Mouse (Mus musculus): ENCODE measurements around the gene Eif3c.

Gene Eif3c

GRCm38 (mm10) chr7:126554796-126555195 is 11.4 kb downstream of the Eif3c start:
- no peak for DNase-seq (ENCODE audit: low spot score in 2 of 2)

DNA sequence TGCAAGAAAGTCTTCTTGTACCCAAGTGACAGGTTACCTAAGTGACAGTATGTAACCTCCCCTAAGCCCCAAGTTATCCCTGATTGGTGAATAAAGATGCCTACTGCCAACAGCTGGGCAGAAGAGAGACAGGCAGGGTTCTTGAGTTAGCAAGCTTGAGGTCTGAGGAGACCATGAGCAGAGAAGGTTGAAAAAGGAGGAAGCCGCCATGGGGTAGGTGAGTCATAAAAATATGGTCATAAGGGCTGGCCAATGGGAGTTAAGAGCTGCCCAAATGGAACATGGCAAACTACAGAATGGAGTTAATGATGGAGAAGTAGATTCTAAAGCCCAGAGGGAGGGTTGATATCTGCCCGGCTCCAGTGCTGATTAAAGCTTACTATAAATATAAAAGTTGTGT is 20.6 kb downstream of the Eif3c start:
- DNase-seq (ENCODE audit: low spot score in 2 of 2): no peak

DNA sequence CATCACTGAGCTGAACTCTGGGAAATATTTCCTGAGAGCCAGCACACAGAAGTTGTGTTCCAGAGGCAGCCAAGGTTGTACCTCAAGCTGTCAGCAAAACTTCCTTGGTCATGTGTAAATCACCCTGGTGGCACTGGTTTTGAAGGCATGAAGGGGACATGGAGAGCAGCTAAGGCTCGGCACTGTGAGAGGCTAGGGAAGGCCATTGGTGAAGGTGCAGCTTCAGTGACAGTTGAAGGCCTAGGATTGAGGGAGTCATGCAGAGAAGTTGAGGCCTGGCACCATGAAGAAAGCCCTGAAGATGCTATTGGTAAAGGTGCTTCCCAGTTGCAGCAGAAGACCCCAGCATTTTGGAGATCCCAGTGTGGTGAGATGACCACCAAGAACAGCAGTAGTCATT is 24.6 kb downstream of the Eif3c start:
- no peak for DNase-seq (ENCODE audit: low spot score in 2 of 2)

DNA sequence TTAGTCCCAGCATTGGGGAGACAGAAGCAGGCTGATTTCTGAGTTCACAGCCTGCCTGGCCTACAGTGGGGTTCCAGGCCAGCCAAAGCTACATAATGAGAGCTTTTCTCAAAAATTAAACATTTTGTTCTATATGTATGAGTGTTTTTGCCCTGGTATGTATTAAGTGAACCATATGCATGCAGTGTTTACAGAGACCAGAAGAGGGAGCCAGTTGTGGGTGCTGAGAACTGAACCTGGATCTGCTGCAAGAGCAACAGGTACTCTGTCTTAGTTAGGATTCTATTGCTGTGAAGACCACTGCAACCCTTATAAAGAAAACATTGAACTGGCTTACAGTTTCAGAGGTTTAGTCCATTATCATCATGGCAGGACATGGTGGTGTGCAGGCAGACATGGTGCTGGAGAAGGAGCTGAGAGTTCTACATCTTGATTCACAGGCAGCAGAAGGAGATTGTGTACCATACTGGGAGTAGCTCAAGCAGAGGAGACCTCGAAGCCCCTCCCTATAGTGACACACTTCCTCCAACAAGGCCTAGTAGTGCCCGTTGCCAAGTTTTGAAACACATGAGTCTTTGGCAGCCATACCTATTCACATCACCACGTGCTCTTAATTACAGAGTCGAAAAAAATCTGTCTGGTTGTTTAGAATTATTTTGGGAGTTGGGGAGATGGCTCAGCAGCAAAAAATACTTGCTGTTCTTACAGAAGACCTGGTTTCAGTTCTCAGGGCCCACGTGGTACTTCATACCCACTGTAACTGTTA is 28.2 kb downstream of the Eif3c start:
- no peak for DNase-seq (ENCODE audit: low spot score in 2 of 2)

GRCm38 (mm10) chr7:126536466-126536865 is 29.7 kb downstream of the Eif3c start:
- DNase-seq (ENCODE audit: low spot score in 2 of 2): no peak

DNA sequence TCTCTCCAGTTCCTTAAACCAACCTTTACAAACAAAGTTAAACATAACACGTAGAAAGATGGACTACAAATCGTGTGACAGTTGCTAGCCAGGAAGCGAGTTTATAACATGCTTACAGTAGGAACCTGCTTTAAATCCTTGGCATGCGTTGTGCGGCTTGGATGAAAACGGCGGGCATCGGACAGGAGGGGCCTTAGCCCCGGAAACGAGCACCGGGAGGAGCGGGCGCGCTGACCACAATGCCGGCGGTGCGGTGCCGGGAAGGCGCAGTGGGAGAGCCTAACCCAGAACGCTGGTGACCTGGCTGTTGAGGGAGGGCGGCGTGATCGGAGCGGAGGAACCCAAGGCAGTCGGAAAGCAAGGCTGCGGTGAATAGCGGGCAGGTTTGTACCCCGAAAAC is 30.4 kb downstream of the Eif3c start:
- DNase-seq (ENCODE audit: low spot score in 2 of 2): no peak

DNA sequence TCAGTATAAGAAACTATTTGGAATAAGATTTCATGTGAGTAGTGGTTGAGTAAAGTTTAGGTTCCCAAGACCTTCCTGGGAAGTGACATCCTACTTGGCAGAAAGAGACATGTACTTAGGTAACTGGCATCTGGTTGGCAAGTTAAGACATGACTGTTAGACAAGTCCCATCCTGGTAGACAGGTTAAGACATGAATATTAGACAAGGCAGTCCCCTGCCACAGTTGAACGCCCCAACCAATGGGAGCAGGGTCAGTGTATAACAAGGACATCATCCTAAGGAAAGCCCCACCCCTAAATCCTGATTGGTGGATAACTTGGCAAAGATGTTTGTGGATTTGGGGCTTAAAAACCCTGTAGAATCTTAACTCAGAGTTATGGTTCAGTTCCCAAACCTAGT is 32.8 kb downstream of the Eif3c start:
- DNase-seq (ENCODE audit: low spot score in 2 of 2): no peak

- no peak for DNase-seq (ENCODE audit: low spot score in 2 of 2)
Measured at GRCm38 (mm10) chr7:126528166-126528577, 38.0 kb downstream of the Eif3c start.

GRCm38 (mm10) chr7:126523316-126523715 is 42.9 kb downstream of the Eif3c start:
- DNase-seq (ENCODE audit: low spot score in 2 of 2): no peak

- no peak for DNase-seq (ENCODE audit: low spot score in 2 of 2)
Measured at GRCm38 (mm10) chr7:126519513-126519912, 46.7 kb downstream of the Eif3c start.

DNA sequence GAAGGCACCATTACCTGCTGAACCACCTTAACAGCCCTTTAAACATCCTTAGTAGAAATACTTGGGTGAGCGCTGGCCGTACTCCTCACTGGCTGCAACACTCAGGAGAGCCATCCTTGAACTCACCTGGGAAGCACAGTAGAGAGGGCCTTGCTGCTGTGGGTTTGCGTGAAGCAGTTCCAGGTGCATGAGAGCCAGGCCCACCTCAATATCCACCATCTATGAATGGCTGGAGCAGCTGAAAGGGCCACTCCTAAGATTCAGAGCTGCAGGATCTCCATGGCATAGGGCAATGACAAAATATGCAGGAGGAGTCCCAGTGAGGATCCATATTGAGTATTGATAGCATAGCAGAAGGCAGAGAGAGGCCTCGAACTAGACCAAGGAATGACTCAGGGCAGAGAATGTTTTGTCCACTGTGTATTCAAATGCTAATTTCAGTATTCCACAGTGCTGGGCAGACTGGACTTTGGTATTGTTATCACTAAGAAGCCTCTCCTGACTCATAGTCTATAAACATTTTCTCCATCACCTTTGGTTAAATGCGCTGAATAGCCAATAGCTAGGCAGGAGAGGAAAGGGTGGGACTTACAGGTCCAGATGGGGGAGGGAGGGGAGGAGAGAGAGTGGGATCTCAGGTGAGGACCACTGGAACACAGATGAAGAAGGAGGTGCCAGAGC is 47.8 kb downstream of the Eif3c start:
- no peak for DNase-seq (ENCODE audit: low spot score in 2 of 2)

GRCm38 (mm10) chr7:126511287-126511686 is 54.9 kb downstream of the Eif3c start:
- DNase-seq (ENCODE audit: low spot score in 2 of 2): no peak

DNA sequence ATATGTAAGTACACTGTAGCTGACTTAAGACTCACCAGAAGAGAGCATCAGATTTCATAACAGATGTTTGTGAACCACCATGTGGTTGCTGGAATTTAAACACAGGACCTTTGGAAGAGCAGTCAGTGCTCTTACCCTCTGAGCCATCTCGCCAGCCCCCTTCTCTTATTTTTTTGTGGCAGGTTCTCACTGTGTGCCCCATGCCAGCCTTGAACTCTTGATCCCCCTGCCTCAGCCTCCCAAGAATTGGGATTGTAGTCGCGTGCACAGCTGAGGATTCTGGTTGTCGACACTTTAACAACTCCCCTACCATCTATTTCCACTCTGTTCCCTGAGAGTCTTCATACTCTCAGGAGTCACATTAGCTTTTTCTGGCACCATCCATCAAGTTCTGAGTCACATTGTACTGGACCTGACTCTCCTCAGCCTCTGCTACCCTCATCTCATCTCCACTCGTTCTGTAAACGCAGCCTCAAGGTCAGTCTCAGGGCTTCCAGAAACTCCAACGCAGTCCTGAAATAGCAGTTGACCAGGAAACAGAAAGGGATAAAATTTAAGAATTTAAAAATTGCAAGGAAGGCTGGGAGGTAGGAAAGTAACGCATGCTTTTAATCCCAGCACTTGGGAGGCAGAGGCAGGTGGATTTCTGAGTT is 59.0 kb downstream of the Eif3c start:
- no peak for DNase-seq (ENCODE audit: low spot score in 2 of 2)

DNA sequence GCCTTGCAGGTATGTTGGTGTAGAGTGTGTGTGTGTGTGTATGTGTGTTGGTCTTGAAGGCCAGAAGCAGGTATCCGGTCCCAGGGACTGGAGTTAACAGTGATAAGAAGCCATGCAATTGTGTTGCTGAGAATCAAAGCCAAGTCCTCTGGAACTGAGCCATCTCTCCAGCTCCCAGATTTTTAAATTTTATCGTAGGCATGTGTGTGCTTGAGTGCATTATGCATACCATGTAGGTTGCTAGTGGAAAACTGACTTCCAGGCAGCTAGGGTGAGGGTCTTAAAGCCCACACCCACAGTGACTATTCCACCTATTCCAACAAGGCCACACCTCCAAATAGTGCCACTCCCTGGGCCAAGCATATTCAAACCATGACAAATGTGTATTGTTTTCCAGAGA is 61.3 kb downstream of the Eif3c start:
- DNase-seq (ENCODE audit: low spot score in 2 of 2): no peak

DNA sequence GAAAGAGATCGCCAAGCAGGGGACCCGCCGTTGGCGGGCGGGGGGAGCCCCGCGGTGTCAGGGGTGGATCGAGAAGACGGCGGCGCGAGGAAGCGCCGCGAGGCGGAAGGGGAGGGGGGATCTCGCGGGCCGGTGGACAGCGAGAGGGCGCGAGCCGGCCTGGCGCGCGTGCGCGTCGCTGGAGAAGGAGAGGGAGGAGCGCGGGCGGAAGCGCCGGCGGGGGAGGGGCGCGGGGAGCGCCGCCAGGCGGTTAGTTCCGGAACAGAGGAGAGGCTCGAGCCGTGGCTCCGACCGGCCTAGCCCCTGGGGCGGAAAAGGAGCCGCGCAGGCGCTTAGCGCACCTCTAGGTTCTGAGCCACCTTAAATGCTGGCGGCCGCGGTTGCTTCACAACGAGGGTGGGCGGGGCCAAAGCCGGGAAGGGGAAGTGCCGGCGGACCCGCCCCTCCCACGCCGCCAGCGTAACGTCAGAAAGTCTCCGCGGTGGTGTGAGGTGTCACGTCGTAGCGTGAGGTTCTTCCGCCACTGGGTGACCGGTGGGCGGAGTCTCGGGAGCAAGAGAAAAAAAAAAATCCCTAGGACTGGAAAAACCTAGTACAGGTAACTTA is 62.8 kb downstream of the Eif3c start, which contains the start of gene Atxn2l:
Gene Atxn2l (minus strand): TSS at position 165 of the 606 bp plus-strand sequence.
- peak; percentile 98 to 99 for DNase-seq (ENCODE audit: low spot score in 2 of 2)

DNA sequence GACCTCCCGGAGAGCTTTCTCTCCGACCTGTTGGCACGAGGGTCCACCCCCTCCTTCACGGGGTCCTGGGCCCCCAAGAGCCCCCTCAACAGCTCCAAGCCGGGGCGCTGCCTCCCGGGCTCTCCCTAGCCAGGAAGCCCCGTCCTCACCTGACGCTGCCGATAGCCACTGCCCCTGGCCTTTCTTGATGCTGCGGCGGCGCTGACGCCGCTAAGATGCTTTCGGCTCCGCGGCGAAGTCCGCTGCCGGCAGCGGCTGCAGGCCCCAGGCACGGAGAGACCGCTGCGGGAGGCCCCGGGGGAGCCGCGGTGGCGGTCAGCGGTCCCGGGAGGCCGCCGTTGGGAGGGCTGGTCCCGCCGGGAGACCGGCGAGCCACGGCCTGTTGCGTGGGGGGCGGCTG is 63.5 kb downstream of the Eif3c start:
- no peak for DNase-seq (ENCODE audit: low spot score in 2 of 2)

- DNase-seq (ENCODE audit: low spot score in 2 of 2): peak; percentile 88 to 91
Measured at GRCm38 (mm10) chr7:126502023-126502741, 64.0 kb downstream of the Eif3c start.

GRCm38 (mm10) chr7:126501684-126502022 is 64.6 kb downstream of the Eif3c start:
- DNase-seq (ENCODE audit: low spot score in 2 of 2): no peak

- no peak for DNase-seq (ENCODE audit: low spot score in 2 of 2)
Measured at GRCm38 (mm10) chr7:126499416-126499815, 66.8 kb downstream of the Eif3c start.

DNA sequence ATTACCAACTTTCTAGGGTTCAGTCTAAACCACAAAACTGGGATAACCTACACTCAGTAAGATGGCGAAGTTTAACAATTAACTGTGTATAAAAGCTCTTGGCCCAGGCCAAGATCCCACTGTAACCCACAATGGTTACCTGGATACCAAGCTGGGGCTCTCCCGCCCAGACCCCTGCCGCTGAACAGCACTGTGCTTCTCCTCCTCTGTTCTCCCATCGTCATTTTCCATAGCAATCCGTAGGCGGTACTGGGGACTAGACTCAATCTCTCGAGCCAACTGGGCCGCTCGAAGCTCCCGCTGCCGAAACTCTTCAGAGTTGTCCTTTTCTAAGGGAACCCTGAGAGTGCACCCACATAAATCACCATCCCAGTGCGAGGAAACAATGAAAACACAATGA is 68.2 kb downstream of the Eif3c start:
- no peak for DNase-seq (ENCODE audit: low spot score in 2 of 2)

GRCm38 (mm10) chr7:126496475-126496874 is 69.7 kb downstream of the Eif3c start:
- no peak for DNase-seq (ENCODE audit: low spot score in 2 of 2)
